Mouse (Mus musculus): ENCODE results near the gene Epo.

Gene Epo

GRCm38 (mm10) chr5:137522711-137523110, 10.3 kb downstream of the Epo start:
- intact Hi-C loops (cut with DNase I), result no loop called here

- intact Hi-C loops (cut with DNase I), result no loop called here
Observed at GRCm38 (mm10) chr5:137521861-137522260, 11.2 kb downstream of the Epo start.

- intact Hi-C loops (cut with DNase I), result loop anchor here (5.0 kb wide), 1 partner anchor 57 kb away; no protein-coding TSS in a partner anchor
Observed at GRCm38 (mm10) chr5:137519691-137520550, 13.1 kb downstream of the Epo start.

- intact Hi-C loops (cut with DNase I), result loop anchor here (5.0 kb wide), 1 partner anchor 59 kb away; no protein-coding TSS in a partner anchor
Observed at GRCm38 (mm10) chr5:137518436-137518835, 14.6 kb downstream of the Epo start, which contains the start of gene Gigyf1. Gene Gigyf1 (plus strand): TSS chr5:137518548.

- intact Hi-C loops (cut with DNase I), result loop anchor here (5.0 kb wide), 1 partner anchor 62 kb away; no protein-coding TSS in a partner anchor
Observed at GRCm38 (mm10) chr5:137514811-137515210, 18.2 kb downstream of the Epo start.

- intact Hi-C loops (cut with DNase I), result no loop called here
Observed at GRCm38 (mm10) chr5:137513951-137514721, 18.9 kb downstream of the Epo start.

- intact Hi-C loops (cut with DNase I), result no loop called here
Observed at GRCm38 (mm10) chr5:137512847-137513794, 19.9 kb downstream of the Epo start.

- intact Hi-C loops (cut with DNase I), result no loop called here
Observed at GRCm38 (mm10) chr5:137511706-137512105, 21.3 kb downstream of the Epo start.

GRCm38 (mm10) chr5:137510573-137511390, 22.3 kb downstream of the Epo start:
- intact Hi-C loops (cut with DNase I), result no loop called here

- intact Hi-C loops (cut with DNase I), result no loop called here
Observed at GRCm38 (mm10) chr5:137510014-137510501, 23.0 kb downstream of the Epo start.

- intact Hi-C loops (cut with DNase I), result loop anchor here (10.0 kb wide), 1 partner anchor 169 kb away; the partner anchor contains the start of gene Slc12a9
Observed at GRCm38 (mm10) chr5:137504041-137504440, 29.0 kb downstream of the Epo start.

- intact Hi-C loops (cut with DNase I), result loop anchor here (10.0 kb wide), 1 partner anchor 168 kb away; the partner anchor contains the start of gene Slc12a9
Observed at GRCm38 (mm10) chr5:137502667-137503110, 30.4 kb downstream of the Epo start.

- intact Hi-C loops (cut with DNase I), result loop anchor here (10.0 kb wide), 1 partner anchor 167 kb away; the partner anchor contains the start of gene Slc12a9
Observed at GRCm38 (mm10) chr5:137501709-137502666, 31.1 kb downstream of the Epo start, which contains the start of gene Pop7. Gene Pop7 (minus strand): TSS chr5:137502518.

GRCm38 (mm10) chr5:137500186-137500585, 32.9 kb downstream of the Epo start:
- intact Hi-C loops (cut with DNase I), result loop anchor here (10.0 kb wide), 1 partner anchor 165 kb away; the partner anchor contains the start of gene Slc12a9

GRCm38 (mm10) chr5:137493831-137494230, 39.2 kb downstream of the Epo start:
- intact Hi-C loops (cut with DNase I), result no loop called here

- intact Hi-C loops (cut with DNase I), result no loop called here
Observed at GRCm38 (mm10) chr5:137491559-137491958, 41.5 kb downstream of the Epo start.

- intact Hi-C loops (cut with DNase I), result no loop called here
Observed at GRCm38 (mm10) chr5:137487616-137488015, 45.4 kb downstream of the Epo start.

GRCm38 (mm10) chr5:137485851-137486155, 47.2 kb downstream of the Epo start:
- intact Hi-C loops (cut with DNase I), result no loop called here
